Mouse (Mus musculus) MEL (cell line): Measurements from ENCODE around the gene Pkd2l1. TPM values are rescaled to one million over a fixed set of nuclear protein-coding genes. Genes with fewer than 3 reads are reported as not detected.

Experiments used
- DNase-seq: peaks from one replicate; pipeline ENCODE4 v3.0.0; 2011; ENCODE audit warnings: low read depth, low spot score
- H3K27ac ChIP-seq: 2 replicates; pipeline ENCODE4 v1.5.1; 2012; ENCODE audit warnings: low read depth, mild to moderate bottlenecking, control low read depth, low read length, moderate library complexity; ENCODE audit not compliant: control insufficient read depth
- H3K27me3 ChIP-seq, 2 experiments: fragments of 150-350 bp in 1 of 2; sonication (generic) in 1 of 2; 2 replicates each; pipeline ENCODE4 v1.6.1; 2012; ENCODE audit warnings: low read length in 2 of 2, mild to moderate bottlenecking in 2 of 2, improper control_type of control experiment in 1 of 2, moderate library complexity in 1 of 2; ENCODE audit not compliant: insufficient read depth in 2 of 2, control insufficient read depth in 1 of 2
- H3K36me3 ChIP-seq, 2 experiments: 2 replicates each; pipeline ENCODE4 v1.6.1; 2012 to 2014; ENCODE audit warnings: low read length in 2 of 2, improper control_type of control experiment in 1 of 2, inconsistent platforms in 1 of 2, mild to moderate bottlenecking in 1 of 2; ENCODE audit not compliant: insufficient read depth in 2 of 2, control insufficient read depth in 1 of 2
- H3K4me1 ChIP-seq, 2 experiments: fragments of 150-350 bp in 1 of 2; sonication (generic) in 1 of 2; 2 replicates each; pipeline ENCODE4 v1.6.1; 2012; ENCODE audit warnings: low read length in 2 of 2, improper control_type of control experiment in 1 of 2, mild to moderate bottlenecking in 1 of 2; ENCODE audit not compliant: insufficient read depth in 2 of 2, control insufficient read depth in 1 of 2
- H3K4me3 ChIP-seq, 2 experiments: fragments of 150-350 bp in 1 of 2; sonication (generic) in 1 of 2; 2 replicates each; pipeline ENCODE4 v1.5.1; 2012; ENCODE audit warnings: low read depth in 2 of 2, low read length in 2 of 2, mild to moderate bottlenecking in 2 of 2, moderate library complexity in 2 of 2, control low read depth in 1 of 2, improper control_type of control experiment in 1 of 2; ENCODE audit not compliant: control insufficient read depth in 1 of 2, insufficient read depth in 1 of 2
- H3K79me2 ChIP-seq: 2 replicates; pipeline ENCODE4 v1.6.1; 2012; ENCODE audit warnings: mild to moderate bottlenecking, low read length, moderate library complexity; ENCODE audit not compliant: control insufficient read depth, poor library complexity, insufficient read depth
- H3K9ac ChIP-seq: 2 replicates; pipeline ENCODE4 v1.6.1; 2012; ENCODE audit warnings: low read depth, mild to moderate bottlenecking, control low read depth, low read length, moderate library complexity; ENCODE audit not compliant: control insufficient read depth, poor library complexity, severe bottlenecking
- H3K9me3 ChIP-seq: fragments of 150-350 bp; sonication (generic); replicated peaks from 2 replicates; pipeline ENCODE4 v1.6.1; 2012; ENCODE audit warnings: mild to moderate bottlenecking, low read length, improper control_type of control experiment, moderate library complexity; ENCODE audit not compliant: insufficient read depth
- BHLHE40 ChIP-seq: IDR thresholded peaks from 2 replicates; pipeline ENCODE4 v1.6.1; 2012; ENCODE audit warnings: low read depth, mild to moderate bottlenecking, inconsistent platforms, low read length, improper control_type of control experiment, borderline replicate concordance
- CHD2 ChIP-seq: IDR thresholded peaks from 2 replicates; pipeline ENCODE4 v1.6.1; 2011; ENCODE audit warnings: low read length, improper control_type of control experiment
- E2F4 ChIP-seq: IDR thresholded peaks from 2 replicates; pipeline ENCODE4 v1.6.1; 2011; ENCODE audit warnings: low read depth, low read length, improper control_type of control experiment, borderline replicate concordance
- EP300 ChIP-seq, 2 experiments: IDR thresholded peaks; 2 replicates each; pipeline ENCODE4 v1.6.1; 2011; ENCODE audit warnings: improper control_type of control experiment in 2 of 2, low read length in 2 of 2, low read depth in 1 of 2, mild to moderate bottlenecking in 1 of 2
- ETS1 ChIP-seq: IDR thresholded peaks from 2 replicates; pipeline ENCODE4 v1.6.1; 2012; ENCODE audit warnings: low read depth, mild to moderate bottlenecking, inconsistent platforms, low read length, improper control_type of control experiment, moderate library complexity
- GABPA ChIP-seq: IDR thresholded peaks from 2 replicates; pipeline ENCODE4 v1.6.1; 2012; ENCODE audit warnings: low read depth, mild to moderate bottlenecking, inconsistent platforms, low read length, improper control_type of control experiment, moderate library complexity
- HCFC1 ChIP-seq: IDR thresholded peaks from 2 replicates; pipeline ENCODE4 v1.6.1; 2012; ENCODE audit warnings: low read depth, mild to moderate bottlenecking, inconsistent platforms, low read length, improper control_type of control experiment, moderate library complexity
- JUND ChIP-seq: IDR thresholded peaks from 2 replicates; pipeline ENCODE4 v1.6.1; 2011; ENCODE audit warnings: low read depth, mild to moderate bottlenecking, improper control_type of control experiment, low read length
- KAT2A ChIP-seq: conservative IDR thresholded peaks from 2 replicates; pipeline ENCODE4 v1.6.1; 2012; ENCODE audit warnings: low read depth, low read length, improper control_type of control experiment, inconsistent platforms
- MAFK ChIP-seq: IDR thresholded peaks from 2 replicates; pipeline ENCODE4 v1.6.1; 2011; ENCODE audit warnings: low read depth, mild to moderate bottlenecking, low read length, improper control_type of control experiment, borderline replicate concordance
- MAZ ChIP-seq: IDR thresholded peaks from 2 replicates; pipeline ENCODE4 v1.6.1; 2012; ENCODE audit warnings: low read depth, mild to moderate bottlenecking, inconsistent platforms, low read length, improper control_type of control experiment
- MEF2A ChIP-seq: IDR thresholded peaks from 2 replicates; pipeline ENCODE4 v1.6.1; 2014; ENCODE audit warnings: low read depth, mild to moderate bottlenecking, inconsistent platforms, low read length, improper control_type of control experiment; ENCODE audit not compliant: poor library complexity, insufficient replicate concordance, severe bottlenecking; ENCODE audit errors: extremely low read depth
- MXI1 ChIP-seq: IDR thresholded peaks from 2 replicates; pipeline ENCODE4 v1.6.1; 2011; ENCODE audit warnings: mild to moderate bottlenecking, low read depth, low read length, improper control_type of control experiment
- MYB ChIP-seq: IDR thresholded peaks from 2 replicates; pipeline ENCODE4 v1.6.1; 2011; ENCODE audit warnings: mild to moderate bottlenecking, low read depth, low read length, improper control_type of control experiment
- NELFE ChIP-seq: IDR thresholded peaks from 2 replicates; pipeline ENCODE4 v1.6.1; 2011; ENCODE audit warnings: low read depth, low read length, improper control_type of control experiment
- NRF1 ChIP-seq: IDR thresholded peaks from 2 replicates; pipeline ENCODE4 v1.6.1; 2014; ENCODE audit warnings: low read depth, mild to moderate bottlenecking, inconsistent platforms, low read length, improper control_type of control experiment, moderate library complexity; ENCODE audit not compliant: poor library complexity, insufficient read depth, severe bottlenecking
- POLR2A ChIP-seq, 2 experiments: IDR thresholded peaks; 2 replicates each; pipeline ENCODE4 v1.6.1; 2011 to 2012; ENCODE audit warnings: low read length in 2 of 2, mild to moderate bottlenecking in 2 of 2, control low read depth in 1 of 2, improper control_type of control experiment in 1 of 2, low read depth in 1 of 2, moderate library complexity in 1 of 2; ENCODE audit not compliant: control insufficient read depth in 1 of 2, insufficient read depth in 1 of 2, poor library complexity in 1 of 2
- RAD21 ChIP-seq: IDR thresholded peaks from 2 replicates; pipeline ENCODE4 v1.6.1; 2011; ENCODE audit warnings: mild to moderate bottlenecking, low read depth, low read length, improper control_type of control experiment
- RCOR1 ChIP-seq: IDR thresholded peaks from 2 replicates; pipeline ENCODE4 v1.6.1; 2012; ENCODE audit warnings: low read depth, mild to moderate bottlenecking, inconsistent platforms, low read length, improper control_type of control experiment
- SIN3A ChIP-seq: IDR thresholded peaks from 2 replicates; pipeline ENCODE4 v1.6.1; 2012; ENCODE audit warnings: low read length, improper control_type of control experiment, inconsistent platforms
- SMC3 ChIP-seq: IDR thresholded peaks from 2 replicates; pipeline ENCODE4 v1.6.1; 2011; ENCODE audit warnings: low read depth, low read length, improper control_type of control experiment
- TAL1 ChIP-seq: IDR thresholded peaks from 2 replicates; pipeline ENCODE4 v1.6.1; 2012; ENCODE audit warnings: mild to moderate bottlenecking, inconsistent platforms, low read length, moderate library complexity, mixed read lengths
- TCF12 ChIP-seq: IDR thresholded peaks from 2 replicates; pipeline ENCODE4 v1.6.1; 2014; ENCODE audit warnings: low read depth, mild to moderate bottlenecking, inconsistent platforms, low read length, improper control_type of control experiment, moderate library complexity
- UBTF ChIP-seq: IDR thresholded peaks from 2 replicates; pipeline ENCODE4 v1.6.1; 2012; ENCODE audit warnings: low read depth, mild to moderate bottlenecking, inconsistent platforms, low read length, improper control_type of control experiment, moderate library complexity, borderline replicate concordance; ENCODE audit not compliant: insufficient read depth
- USF1 ChIP-seq: IDR thresholded peaks from 2 replicates; pipeline ENCODE4 v1.6.1; 2014; ENCODE audit warnings: low read depth, mild to moderate bottlenecking, inconsistent platforms, low read length, improper control_type of control experiment, moderate library complexity
- USF2 ChIP-seq, 2 experiments: IDR thresholded peaks; 2 replicates each; pipeline ENCODE4 v1.6.1; 2011 to 2012; ENCODE audit warnings: improper control_type of control experiment in 2 of 2, low read length in 2 of 2, borderline replicate concordance in 1 of 2, inconsistent platforms in 1 of 2, low read depth in 1 of 2, mild to moderate bottlenecking in 1 of 2; ENCODE audit not compliant: insufficient read depth in 1 of 2
- ZC3H11A ChIP-seq: IDR thresholded peaks from 2 replicates; pipeline ENCODE4 v1.6.1; 2012; ENCODE audit warnings: low read depth, mild to moderate bottlenecking, inconsistent platforms, low read length, improper control_type of control experiment
- ZKSCAN1 ChIP-seq: IDR thresholded peaks from 2 replicates; pipeline ENCODE4 v1.6.1; 2012; ENCODE audit warnings: low read depth, mild to moderate bottlenecking, inconsistent platforms, low read length, improper control_type of control experiment, moderate library complexity
- ZNF384 ChIP-seq: IDR thresholded peaks from 2 replicates; pipeline ENCODE4 v1.6.1; 2012; ENCODE audit warnings: low read depth, mild to moderate bottlenecking, inconsistent platforms, low read length, improper control_type of control experiment
- polyA plus RNA-seq, 2 experiments: library from polyadenylated mRNA; stranded (reverse) in 1 of 2; unstranded in 1 of 2; fragments of >175 nt in 1 of 2; fragments of >200 nt in 1 of 2; gene quantifications; 2 replicates each; pipeline versions ENCODE4 v1.2.1 to v1.2.4; 2012; ENCODE audit warnings: low replicate concordance in 2 of 2, low read depth in 1 of 2; ENCODE audit not compliant: insufficient read length in 2 of 2, insufficient read depth in 1 of 2, missing spikeins in 1 of 2
- total RNA-seq: library from RNA; depleted of rRNA; stranded (reverse); fragments of 300-350 nt; gene quantifications from 2 replicates; pipeline ENCODE4 v1.2.3, GENCODE M21; 2012

Pkd2l1 gene
- total and polyA plus RNA-seq, 3 experiments, result not detected

- Histone ChIP-seq H3K79me2 (peaks cover 32% of the 10 kb centered on the region), H3K4me3 (no peak overlapping the region), H3K27ac (no peak overlapping the region), H3K27me3 (no peaks in the 10 kb centered on the region), H3K9ac (no peak overlapping the region), H3K36me3 (peaks cover 32 to 35% of the 10 kb centered on the region in 2 experiments), H3K9me3 (no peaks in the 10 kb centered on the region), H3K4me1 (peaks cover 14 to 16% of the 10 kb centered on the region in 2 experiments)
- TF ChIP-seq USF2 (IDR thresholded peaks at IDR 0.05; ENCODE audit: borderline replicate concordance in 1 of 2, insufficient read depth in 1 of 2, low read depth in 1 of 2, low read length in 2 of 2) (no peak), ZNF384 (no peak), GABPA (no peak), RCOR1 (no peak), ZKSCAN1 (no peak), NRF1 (no peak), MXI1 (no peak), CHD2 (no peak), EP300 (IDR thresholded peaks at IDR 0.05; ENCODE audit: low read depth in 1 of 2, low read length in 2 of 2) (no peak), UBTF (no peak), TCF12 (no peak), SMC3 (no peak), USF1 (no peak), ETS1 (no peak), MYB (no peak), ZC3H11A (no peak), POLR2A (IDR thresholded peaks at IDR 0.05; ENCODE audit: control insufficient read depth in 1 of 2, insufficient read depth in 1 of 2, low read depth in 1 of 2, low read length in 2 of 2, poor library complexity in 1 of 2) (no peak)
- DNase-seq, result no peak
These were observed 89.2 kb downstream of the Pkd2l1 start for GRCm38 (mm10) chr19:44103001-44103400.

GRCm38 (mm10) chr19:44100840-44101239, 91.4 kb downstream of the Pkd2l1 start:
- Histone ChIP-seq H3K9me3 (no peaks in the 10 kb centered on the region), H3K9ac (no peak overlapping the region), H3K79me2 (peaks cover 20% of the 10 kb centered on the region), H3K27me3 (no peaks in the 10 kb centered on the region)
- TF ChIP-seq BHLHE40 (no peak), E2F4 (no peak), ETS1 (no peak), MAFK (no peak), USF1 (no peak), GABPA (no peak), NELFE (no peak), MEF2A (no peak), NRF1 (no peak), HCFC1 (no peak), MAZ (no peak), ZC3H11A (no peak), TCF12 (no peak), TAL1 (no peak), RAD21 (no peak), EP300 (IDR thresholded peaks at IDR 0.05; ENCODE audit: low read depth in 1 of 2, low read length in 2 of 2) (no peak), JUND (no peak), KAT2A (no peak), SIN3A (no peak)
- TF ChIP-seq, all 39 proteins: peak for 0
- no peak overlapping the region for H3K4me3 ChIP-seq
- H3K4me1 ChIP-seq, result peaks cover 10 to 11% of the 10 kb centered on the region in 2 experiments
- DNase-seq, result peak; percentile 19
- no peak overlapping the region for H3K27ac ChIP-seq
- H3K36me3 ChIP-seq, result peaks cover 22 to 54% of the 10 kb centered on the region in 2 experiments
